Mouse (Mus musculus) MEL (cell line): Measurements from ENCODE around the gene Fst. TPM values are rescaled to one million over a fixed set of nuclear protein-coding genes. Genes with fewer than 3 reads are reported as not detected.

Source experiments
- DNase-seq: peaks from one replicate; pipeline ENCODE4 v3.0.0; 2011; ENCODE audit warnings: low read depth, low spot score
- H3K27ac ChIP-seq: 2 replicates; pipeline ENCODE4 v1.5.1; 2012; ENCODE audit warnings: low read depth, mild to moderate bottlenecking, control low read depth, low read length, moderate library complexity; ENCODE audit not compliant: control insufficient read depth
- H3K27me3 ChIP-seq, 2 experiments: fragments of 150-350 bp in 1 of 2; sonication (generic) in 1 of 2; 2 replicates each; pipeline ENCODE4 v1.6.1; 2012; ENCODE audit warnings: low read length in 2 of 2, mild to moderate bottlenecking in 2 of 2, improper control_type of control experiment in 1 of 2, moderate library complexity in 1 of 2; ENCODE audit not compliant: insufficient read depth in 2 of 2, control insufficient read depth in 1 of 2
- H3K36me3 ChIP-seq, 2 experiments: 2 replicates each; pipeline ENCODE4 v1.6.1; 2012 to 2014; ENCODE audit warnings: low read length in 2 of 2, improper control_type of control experiment in 1 of 2, inconsistent platforms in 1 of 2, mild to moderate bottlenecking in 1 of 2; ENCODE audit not compliant: insufficient read depth in 2 of 2, control insufficient read depth in 1 of 2
- H3K4me1 ChIP-seq, 2 experiments: fragments of 150-350 bp in 1 of 2; sonication (generic) in 1 of 2; 2 replicates each; pipeline ENCODE4 v1.6.1; 2012; ENCODE audit warnings: low read length in 2 of 2, improper control_type of control experiment in 1 of 2, mild to moderate bottlenecking in 1 of 2; ENCODE audit not compliant: insufficient read depth in 2 of 2, control insufficient read depth in 1 of 2
- H3K4me3 ChIP-seq, 2 experiments: fragments of 150-350 bp in 1 of 2; sonication (generic) in 1 of 2; 2 replicates each; pipeline ENCODE4 v1.5.1; 2012; ENCODE audit warnings: low read depth in 2 of 2, low read length in 2 of 2, mild to moderate bottlenecking in 2 of 2, moderate library complexity in 2 of 2, control low read depth in 1 of 2, improper control_type of control experiment in 1 of 2; ENCODE audit not compliant: control insufficient read depth in 1 of 2, insufficient read depth in 1 of 2
- H3K79me2 ChIP-seq: 2 replicates; pipeline ENCODE4 v1.6.1; 2012; ENCODE audit warnings: mild to moderate bottlenecking, low read length, moderate library complexity; ENCODE audit not compliant: control insufficient read depth, poor library complexity, insufficient read depth
- H3K9ac ChIP-seq: 2 replicates; pipeline ENCODE4 v1.6.1; 2012; ENCODE audit warnings: low read depth, mild to moderate bottlenecking, control low read depth, low read length, moderate library complexity; ENCODE audit not compliant: control insufficient read depth, poor library complexity, severe bottlenecking
- H3K9me3 ChIP-seq: fragments of 150-350 bp; sonication (generic); replicated peaks from 2 replicates; pipeline ENCODE4 v1.6.1; 2012; ENCODE audit warnings: mild to moderate bottlenecking, low read length, improper control_type of control experiment, moderate library complexity; ENCODE audit not compliant: insufficient read depth
- CTCF ChIP-seq, 3 experiments: IDR thresholded peaks in 2 of 3; conservative IDR thresholded peaks in 1 of 3; 2 replicates each; pipeline ENCODE4 v1.5.1; 2011 to 2012; ENCODE audit warnings: low read length in 3 of 3, low read depth in 2 of 3, mild to moderate bottlenecking in 2 of 3, improper control_type of control experiment in 1 of 3, inconsistent platforms in 1 of 3, mixed read lengths in 1 of 3, moderate library complexity in 1 of 3; ENCODE audit not compliant: control insufficient read depth in 1 of 3, insufficient read depth in 1 of 3, poor library complexity in 1 of 3, severe bottlenecking in 1 of 3
- E2F4 ChIP-seq: IDR thresholded peaks from 2 replicates; pipeline ENCODE4 v1.6.1; 2011; ENCODE audit warnings: low read depth, low read length, improper control_type of control experiment, borderline replicate concordance
- EP300 ChIP-seq, 2 experiments: IDR thresholded peaks; 2 replicates each; pipeline ENCODE4 v1.6.1; 2011; ENCODE audit warnings: improper control_type of control experiment in 2 of 2, low read length in 2 of 2, low read depth in 1 of 2, mild to moderate bottlenecking in 1 of 2
- GABPA ChIP-seq: IDR thresholded peaks from 2 replicates; pipeline ENCODE4 v1.6.1; 2012; ENCODE audit warnings: low read depth, mild to moderate bottlenecking, inconsistent platforms, low read length, improper control_type of control experiment, moderate library complexity
- HCFC1 ChIP-seq: IDR thresholded peaks from 2 replicates; pipeline ENCODE4 v1.6.1; 2012; ENCODE audit warnings: low read depth, mild to moderate bottlenecking, inconsistent platforms, low read length, improper control_type of control experiment, moderate library complexity
- JUND ChIP-seq: IDR thresholded peaks from 2 replicates; pipeline ENCODE4 v1.6.1; 2011; ENCODE audit warnings: low read depth, mild to moderate bottlenecking, improper control_type of control experiment, low read length
- KAT2A ChIP-seq: conservative IDR thresholded peaks from 2 replicates; pipeline ENCODE4 v1.6.1; 2012; ENCODE audit warnings: low read depth, low read length, improper control_type of control experiment, inconsistent platforms
- MAFK ChIP-seq: IDR thresholded peaks from 2 replicates; pipeline ENCODE4 v1.6.1; 2011; ENCODE audit warnings: low read depth, mild to moderate bottlenecking, low read length, improper control_type of control experiment, borderline replicate concordance
- MAX ChIP-seq: IDR thresholded peaks from 2 replicates; pipeline ENCODE4 v1.6.1; 2011; ENCODE audit warnings: low read length, improper control_type of control experiment
- MXI1 ChIP-seq: IDR thresholded peaks from 2 replicates; pipeline ENCODE4 v1.6.1; 2011; ENCODE audit warnings: mild to moderate bottlenecking, low read depth, low read length, improper control_type of control experiment
- MYC ChIP-seq: IDR thresholded peaks from 2 replicates; pipeline ENCODE4 v1.6.1; 2011; ENCODE audit warnings: low read depth, mild to moderate bottlenecking, low read length, improper control_type of control experiment, moderate library complexity
- NELFE ChIP-seq: IDR thresholded peaks from 2 replicates; pipeline ENCODE4 v1.6.1; 2011; ENCODE audit warnings: low read depth, low read length, improper control_type of control experiment
- POLR2A ChIP-seq, 2 experiments: IDR thresholded peaks; 2 replicates each; pipeline ENCODE4 v1.6.1; 2011 to 2012; ENCODE audit warnings: low read length in 2 of 2, mild to moderate bottlenecking in 2 of 2, control low read depth in 1 of 2, improper control_type of control experiment in 1 of 2, low read depth in 1 of 2, moderate library complexity in 1 of 2; ENCODE audit not compliant: control insufficient read depth in 1 of 2, insufficient read depth in 1 of 2, poor library complexity in 1 of 2
- RAD21 ChIP-seq: IDR thresholded peaks from 2 replicates; pipeline ENCODE4 v1.6.1; 2011; ENCODE audit warnings: mild to moderate bottlenecking, low read depth, low read length, improper control_type of control experiment
- SIN3A ChIP-seq: IDR thresholded peaks from 2 replicates; pipeline ENCODE4 v1.6.1; 2012; ENCODE audit warnings: low read length, improper control_type of control experiment, inconsistent platforms
- SMC3 ChIP-seq: IDR thresholded peaks from 2 replicates; pipeline ENCODE4 v1.6.1; 2011; ENCODE audit warnings: low read depth, low read length, improper control_type of control experiment
- TBP ChIP-seq: IDR thresholded peaks from 2 replicates; pipeline ENCODE4 v1.8.0; 2011; ENCODE audit warnings: low read depth, low read length, improper control_type of control experiment
- UBTF ChIP-seq: IDR thresholded peaks from 2 replicates; pipeline ENCODE4 v1.6.1; 2012; ENCODE audit warnings: low read depth, mild to moderate bottlenecking, inconsistent platforms, low read length, improper control_type of control experiment, moderate library complexity, borderline replicate concordance; ENCODE audit not compliant: insufficient read depth
- USF1 ChIP-seq: IDR thresholded peaks from 2 replicates; pipeline ENCODE4 v1.6.1; 2014; ENCODE audit warnings: low read depth, mild to moderate bottlenecking, inconsistent platforms, low read length, improper control_type of control experiment, moderate library complexity
- USF2 ChIP-seq, 2 experiments: IDR thresholded peaks; 2 replicates each; pipeline ENCODE4 v1.6.1; 2011 to 2012; ENCODE audit warnings: improper control_type of control experiment in 2 of 2, low read length in 2 of 2, borderline replicate concordance in 1 of 2, inconsistent platforms in 1 of 2, low read depth in 1 of 2, mild to moderate bottlenecking in 1 of 2; ENCODE audit not compliant: insufficient read depth in 1 of 2
- ZC3H11A ChIP-seq: IDR thresholded peaks from 2 replicates; pipeline ENCODE4 v1.6.1; 2012; ENCODE audit warnings: low read depth, mild to moderate bottlenecking, inconsistent platforms, low read length, improper control_type of control experiment
- polyA plus RNA-seq, 2 experiments: library from polyadenylated mRNA; stranded (reverse) in 1 of 2; unstranded in 1 of 2; fragments of >175 nt in 1 of 2; fragments of >200 nt in 1 of 2; gene quantifications; 2 replicates each; pipeline versions ENCODE4 v1.2.1 to v1.2.4; 2012; ENCODE audit warnings: low replicate concordance in 2 of 2, low read depth in 1 of 2; ENCODE audit not compliant: insufficient read length in 2 of 2, insufficient read depth in 1 of 2, missing spikeins in 1 of 2
- total RNA-seq: library from RNA; depleted of rRNA; stranded (reverse); fragments of 300-350 nt; gene quantifications from 2 replicates; pipeline ENCODE4 v1.2.3, GENCODE M21; 2012

Fst gene
- total and polyA plus RNA-seq, 3 experiments = not detected

DNA sequence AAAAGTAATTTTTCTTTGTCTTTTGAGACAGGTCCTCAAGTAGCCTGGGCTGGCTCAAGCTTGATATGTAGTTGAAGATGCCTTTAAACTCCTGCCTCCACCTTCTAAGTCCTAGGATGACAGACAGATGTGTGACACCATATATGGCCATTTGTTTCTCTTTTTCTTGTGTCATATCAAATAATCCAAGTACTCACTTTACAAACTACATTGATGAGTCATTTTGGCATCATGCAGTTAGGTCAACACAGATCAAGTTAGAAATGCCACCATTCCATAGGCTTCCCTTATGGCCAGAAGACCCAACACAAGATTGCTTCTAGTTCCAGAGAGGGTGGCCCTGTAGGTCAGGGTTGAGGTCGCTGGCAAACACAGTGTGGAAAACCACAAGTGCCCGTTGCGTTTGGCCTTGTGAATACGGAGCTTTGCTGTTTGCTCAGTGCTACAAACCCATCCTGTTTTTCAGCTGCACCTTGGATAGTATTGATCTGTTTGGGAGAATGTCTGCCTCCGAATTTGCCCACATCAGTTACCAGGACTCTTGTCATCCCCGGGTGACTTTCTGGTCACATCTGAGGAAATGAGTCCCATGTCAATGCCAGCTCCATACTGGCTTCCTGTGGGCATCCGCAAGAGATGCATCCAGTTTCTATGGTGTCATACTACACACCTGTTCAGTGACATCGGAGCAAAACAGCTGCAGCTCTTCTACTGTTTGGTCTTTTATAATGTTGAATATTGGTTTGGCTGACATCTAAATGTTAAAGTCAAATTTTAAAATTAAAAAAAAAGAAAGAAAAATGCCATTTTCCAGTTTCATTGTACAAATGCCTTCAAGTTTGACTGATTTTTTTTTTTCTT lies 4.0 kb upstream of the Fst start:
- Histone ChIP-seq H3K9me3 (no peaks in the 10 kb centered on the region), H3K79me2 (no peaks in the 10 kb centered on the region), H3K4me3 (no peak overlapping the region), H3K4me1 (no peaks in the 10 kb centered on the region; a peak in 1 of 4 replicates), H3K27ac (no peak overlapping the region), H3K9ac (no peak overlapping the region), H3K27me3 (no peaks in the 10 kb centered on the region), H3K36me3 (no peaks in the 10 kb centered on the region)
- DNase-seq = no peak
- no peak for TF ChIP-seq ZC3H11A
- no peak for TF ChIP-seq MAFK
- TF ChIP-seq UBTF = no peak
- TF ChIP-seq MAX = no peak
- no peak for TF ChIP-seq SMC3
- no peak for TF ChIP-seq HCFC1
- no peak for TF ChIP-seq TBP
- TF ChIP-seq NELFE = no peak
- no peak for TF ChIP-seq JUND
- no peak for TF ChIP-seq MYC
- no peak for TF ChIP-seq USF2 (IDR thresholded peaks at IDR 0.05; ENCODE audit: borderline replicate concordance in 1 of 2, insufficient read depth in 1 of 2, low read depth in 1 of 2, low read length in 2 of 2)
- TF ChIP-seq EP300 (IDR thresholded peaks at IDR 0.05; ENCODE audit: low read depth in 1 of 2, low read length in 2 of 2) = no peak

DNA sequence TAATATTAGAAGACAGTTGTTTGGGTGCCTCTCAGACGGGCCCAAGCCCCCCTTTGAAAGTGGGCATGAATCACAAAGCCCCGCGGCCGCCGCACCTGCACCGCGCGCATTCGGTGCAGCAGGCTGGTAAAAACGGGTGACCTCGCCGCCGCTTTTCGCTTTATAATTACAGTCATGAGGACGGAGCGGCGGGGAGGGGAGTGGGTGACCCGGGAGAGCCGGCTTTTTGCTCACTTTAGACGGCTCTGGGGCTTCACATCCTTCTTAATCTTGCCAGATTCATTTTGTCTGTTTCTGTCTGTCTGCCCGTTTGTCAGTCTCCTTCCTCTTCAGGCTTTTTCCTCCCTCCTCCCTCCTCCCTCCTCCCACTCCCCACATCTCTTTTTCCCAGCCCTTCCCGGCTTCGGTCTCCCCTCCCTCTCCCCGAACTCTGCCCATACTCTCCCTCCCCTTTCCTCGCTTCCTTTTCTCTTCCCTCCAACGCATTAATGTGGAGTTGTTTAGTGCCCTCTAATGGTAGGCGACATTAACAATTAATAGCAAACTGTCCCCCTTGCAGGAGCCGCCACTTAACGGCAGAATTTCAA lies 1.6 kb upstream of the Fst start:
- no peak overlapping the region for H3K4me3 ChIP-seq
- H3K36me3 ChIP-seq = no peaks in the 10 kb centered on the region
- TF ChIP-seq RAD21 = peak; percentile 18
- peak; percentile 36 for TF ChIP-seq SMC3
- no peak for TF ChIP-seq POLR2A (IDR thresholded peaks at IDR 0.05; ENCODE audit: control insufficient read depth in 1 of 2, insufficient read depth in 1 of 2, low read depth in 1 of 2, low read length in 2 of 2, poor library complexity in 1 of 2)
- peak in 1 of 3 experiments; percentile 20; a peak in 1 of 6 replicates for TF ChIP-seq CTCF (IDR thresholded peaks at IDR 0.05 in 2 of 3, conservative IDR thresholded peaks at IDR 0.05 in 1 of 3; ENCODE audit: control insufficient read depth in 1 of 3, insufficient read depth in 1 of 3, low read depth in 2 of 3, low read length in 3 of 3, poor library complexity in 1 of 3, severe bottlenecking in 1 of 3)
- no peak for TF ChIP-seq SIN3A
- TF ChIP-seq KAT2A = no peak
- no peak for TF ChIP-seq TBP
- no peak for TF ChIP-seq MYC
- no peak for TF ChIP-seq GABPA
- TF ChIP-seq USF1 = no peak
- no peak for TF ChIP-seq MXI1
- no peak for TF ChIP-seq UBTF
- no peak for TF ChIP-seq E2F4
- TF ChIP-seq, all 39 proteins: peak for 3
- Histone ChIP-seq H3K27me3 (no peaks in the 10 kb centered on the region), H3K9ac (no peak overlapping the region), H3K9me3 (no peaks in the 10 kb centered on the region), H3K79me2 (no peaks in the 10 kb centered on the region), H3K4me1 (no peaks in the 10 kb centered on the region; a peak in 1 of 4 replicates), H3K27ac (no peak overlapping the region)
- no peak for DNase-seq
